Mouse (Mus musculus) midbrain, embryonic 10.5 days (tissue): ENCODE measurements around the gene Prss45. TPM values are rescaled to one million over a fixed set of nuclear protein-coding genes. Genes with fewer than 3 reads are reported as not detected.
"Not testable (repeated sequence)": the region's sequence is repeated elsewhere in the genome, so short reads cannot be mapped to it uniquely, and the experiment has no call there.

Experiments used
- DNase-seq: peaks from one replicate; pipeline ENCODE4 v3.0.0-alpha.2; 2017; ENCODE audit warnings: low spot score
- H3K27ac ChIP-seq: fragments of 300-500 bp; sonication (generic); replicated peaks from 2 replicates; pipeline ENCODE4 v1.5.1; 2016; ENCODE audit warnings: mild to moderate bottlenecking
- H3K27me3 ChIP-seq: fragments of 300-500 bp; sonication (generic); 2 replicates; pipeline ENCODE4 v1.6.1; 2016; ENCODE audit warnings: low read depth, mild to moderate bottlenecking; ENCODE audit not compliant: poor library complexity, severe bottlenecking
- H3K36me3 ChIP-seq: fragments of 300-500 bp; sonication (generic); 2 replicates; pipeline ENCODE4 v1.6.1; 2016; ENCODE audit warnings: mild to moderate bottlenecking, moderate library complexity
- H3K4me1 ChIP-seq: fragments of 300-500 bp; sonication (generic); 2 replicates; pipeline ENCODE4 v1.6.1; 2016
- H3K4me3 ChIP-seq: fragments of 300-500 bp; sonication (generic); 2 replicates; pipeline ENCODE4 v1.5.1; 2016; ENCODE audit warnings: mild to moderate bottlenecking, moderate library complexity
- H3K9me3 ChIP-seq: fragments of 300-500 bp; sonication (generic); replicated peaks from 2 replicates; pipeline ENCODE4 v1.6.1; 2016; ENCODE audit warnings: mild to moderate bottlenecking
- WGBS: fragments of 180-500 bp; shearing (Covaris S2); methylation state at CpG from one replicate; pipeline ENCODE4 v1.1.7; 2016; 5-methylcytosine and 5-hydroxymethylcytosine counted together
- polyA plus RNA-seq: library from polyadenylated mRNA; unstranded; fragments of >200 nt; fragmentation: Nextera tagmentation; extraction: Ambion mirVana; gene quantifications from 2 replicates; pipeline ENCODE4 v1.2.1, GENCODE M21; 2016

Prss45 gene
- not detected in 2 replicates for polyA plus RNA-seq

DNA sequence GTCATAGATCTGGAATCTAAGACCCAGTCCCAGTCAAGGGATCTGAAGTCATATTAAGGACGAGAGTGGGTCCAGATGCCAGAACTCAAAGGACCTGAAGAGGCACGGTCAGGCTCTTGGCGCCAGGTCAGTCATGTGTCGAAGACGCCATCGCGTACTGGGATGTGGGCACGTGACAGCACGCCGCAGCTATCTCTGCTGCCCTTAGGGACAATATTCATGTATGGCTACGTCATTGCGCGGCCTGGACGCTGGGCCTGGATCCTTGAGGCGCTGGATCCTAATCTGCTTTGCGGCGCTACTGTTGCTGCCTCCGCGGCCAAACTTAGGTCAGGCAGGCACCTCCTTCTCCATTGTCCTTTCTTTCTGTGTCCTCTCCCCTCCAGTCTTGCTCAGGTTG is at the start of gene Prss45:
Prss45 (plus strand) TSS at position 178 of the 400 bp plus-strand sequence.
- Histone ChIP-seq H3K27ac (no peak within 1 kb of the TSS), H3K4me1 (peaks cover 15% of the 10 kb centered on the region), H3K4me3 (no peak within 1 kb of the TSS), H3K27me3 (no peaks in the 10 kb centered on the region), H3K36me3 (no peaks in the 10 kb centered on the region), H3K9me3 (no peaks in the 10 kb centered on the region)
- 75% methylated on average over 19 of the region's 19 CpGs for WGBS
- DNase-seq, result no peak

- Histone ChIP-seq H3K36me3 (no peaks in the 10 kb centered on the region), H3K27me3 (no peaks in the 10 kb centered on the region), H3K4me3 (no peak overlapping the region), H3K9me3 (no peaks in the 10 kb centered on the region), H3K27ac (no peak overlapping the region), H3K4me1 (no peaks in the 10 kb centered on the region)
- 92% methylated on average over 3 of the region's 3 CpGs for WGBS
- DNase-seq, result no peak
These were observed 46.2 kb upstream of the Prss45 start for GRCm38 (mm10) chr9:110788169-110788568.

GRCm38 (mm10) chr9:110790462-110790861 is 43.9 kb upstream of the Prss45 start:
- whole genome bisulfite sequencing, result 84% methylated on average over 4 of the region's 4 CpGs
- no peaks in the 10 kb centered on the region for H3K36me3 ChIP-seq
- H3K4me1 ChIP-seq, result no peaks in the 10 kb centered on the region
- no peak overlapping the region for H3K27ac ChIP-seq
- H3K27me3 ChIP-seq, result no peaks in the 10 kb centered on the region
- no peak overlapping the region for H3K4me3 ChIP-seq
- no peaks in the 10 kb centered on the region for H3K9me3 ChIP-seq
- DNase-seq, result no peak

- H3K4me3 ChIP-seq, result no peak overlapping the region
- no peak overlapping the region for H3K27ac ChIP-seq
- no peaks in the 10 kb centered on the region for H3K36me3 ChIP-seq
- no peaks in the 10 kb centered on the region for H3K9me3 ChIP-seq
- no peaks in the 10 kb centered on the region for H3K27me3 ChIP-seq
- DNase-seq, result no peak
- H3K4me1 ChIP-seq, result no peaks in the 10 kb centered on the region
- 82% methylated on average over 10 of the region's 10 CpGs for WGBS
These were observed 37.4 kb upstream of the Prss45 start for GRCm38 (mm10) chr9:110797013-110797412.

GRCm38 (mm10) chr9:110797866-110798265 is 36.5 kb upstream of the Prss45 start, which contains the start of gene Prss42:
TSS of gene Prss42 (plus strand) at chr9:110798166.
- DNase-seq, result no peak
- no peaks in the 10 kb centered on the region for H3K4me1 ChIP-seq
- no peaks in the 10 kb centered on the region for H3K9me3 ChIP-seq
- 92% methylated on average over 14 of the region's 14 CpGs for WGBS
- H3K27ac ChIP-seq, result no peak within 1 kb of the TSS
- H3K36me3 ChIP-seq, result no peaks in the 10 kb centered on the region
- H3K27me3 ChIP-seq, result no peaks in the 10 kb centered on the region
- no peak within 1 kb of the TSS for H3K4me3 ChIP-seq

DNA sequence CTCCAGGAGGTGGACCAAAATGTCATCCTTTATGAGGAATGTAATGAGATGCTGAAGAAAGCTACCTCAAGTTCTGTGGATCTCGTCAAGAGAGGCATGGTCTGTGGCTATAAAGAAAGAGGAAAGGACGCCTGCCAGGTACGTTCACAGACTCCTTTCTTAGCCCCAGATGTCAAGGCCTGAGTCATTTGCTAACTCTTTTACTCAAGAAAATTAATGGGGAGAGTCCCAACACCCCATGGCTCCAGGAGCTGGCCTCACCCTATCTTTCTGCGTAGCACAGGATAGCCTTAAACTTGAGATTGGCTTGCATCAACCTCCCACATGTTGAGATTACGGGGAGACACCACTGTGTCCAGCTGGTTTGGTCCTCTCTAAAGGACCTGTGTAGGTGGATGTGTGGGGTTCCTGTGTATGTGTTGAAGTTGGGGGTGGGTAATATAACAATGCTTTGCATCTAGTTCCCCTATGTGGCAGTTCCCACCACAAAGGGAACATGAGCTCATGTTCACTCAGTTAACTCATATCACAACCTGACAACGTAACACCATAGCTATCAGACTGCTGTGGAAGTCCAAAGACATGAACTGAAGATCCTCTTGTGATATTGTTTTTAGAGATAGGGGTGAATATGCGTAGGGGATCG is 33.4 kb upstream of the Prss45 start:
- H3K36me3 ChIP-seq, result no peaks in the 10 kb centered on the region
- 92% methylated on average over 8 of the region's 8 CpGs for WGBS

GRCm38 (mm10) chr9:110803294-110803693 is 31.1 kb upstream of the Prss45 start:
- Histone ChIP-seq H3K9me3 (no peaks in the 10 kb centered on the region), H3K27me3 (no peaks in the 10 kb centered on the region), H3K36me3 (no peaks in the 10 kb centered on the region), H3K4me3 (no peak overlapping the region), H3K27ac (no peak overlapping the region), H3K4me1 (peaks cover 4% of the 10 kb centered on the region; the same call in 1 of the 2 replicates)
- WGBS, result 80% methylated on average over 4 of the region's 4 CpGs
- no peak for DNase-seq

More for the DNA sequence above, 33.4 kb upstream of the Prss45 start:
- no peak overlapping the region for H3K27ac ChIP-seq
- H3K4me1 ChIP-seq, result peaks cover 4% of the 10 kb centered on the region; the same call in 1 of the 2 replicates
- no peaks in the 10 kb centered on the region for H3K9me3 ChIP-seq
- DNase-seq, result no peak
- H3K27me3 ChIP-seq, result no peaks in the 10 kb centered on the region
- H3K4me3 ChIP-seq, result no peak overlapping the region

DNA sequence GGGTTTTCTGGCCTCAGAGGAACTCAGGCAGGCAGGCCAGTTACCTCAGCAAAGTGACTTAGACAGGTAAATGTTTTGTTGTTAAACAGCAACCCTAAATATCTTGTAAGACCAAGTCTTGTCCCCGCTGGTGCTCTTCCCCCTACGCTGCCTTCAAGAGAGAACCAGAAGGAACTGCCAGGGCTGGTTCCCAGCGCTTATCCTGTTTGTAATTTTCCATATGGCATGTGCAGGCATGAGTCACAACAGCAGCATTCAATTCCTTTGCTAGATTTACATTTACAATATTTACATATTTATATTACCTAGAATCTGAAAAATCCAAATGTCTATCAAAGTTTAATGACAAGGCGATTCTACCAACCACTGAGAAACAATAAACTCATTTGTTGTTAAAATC is 24.3 kb upstream of the Prss45 start:
- Histone ChIP-seq H3K9me3 (no peaks in the 10 kb centered on the region), H3K36me3 (no peaks in the 10 kb centered on the region), H3K27me3 (peaks cover 6% of the 10 kb centered on the region; the same call in 1 of the 2 replicates), H3K4me3 (no peak overlapping the region), H3K4me1 (no peaks in the 10 kb centered on the region), H3K27ac (no peak overlapping the region)
- 91% methylated on average over 4 of the region's 4 CpGs for WGBS
- DNase-seq, result no peak

GRCm38 (mm10) chr9:110813789-110814188 is 20.6 kb upstream of the Prss45 start, which contains the start of gene Prss44:
TSS of gene Prss44 (plus strand) at chr9:110813994.
- WGBS, result 66% methylated on average over 18 of the region's 18 CpGs
- DNase-seq, result no peak
- H3K4me3 ChIP-seq, result no peak within 1 kb of the TSS

GRCm38 (mm10) chr9:110820546-110820945 is 13.8 kb upstream of the Prss45 start:
- not testable (repeated sequence) for H3K4me1 ChIP-seq, H3K9me3 ChIP-seq, H3K4me3 ChIP-seq, H3K27ac ChIP-seq, H3K36me3 ChIP-seq, H3K27me3 ChIP-seq, DNase-seq

More at GRCm38 (mm10) chr9:110813789-110814188, 20.6 kb upstream of the Prss45 start, which contains the start of gene Prss44:
- H3K4me1 ChIP-seq, result no peaks in the 10 kb centered on the region
- peaks cover 6% of the 10 kb centered on the region; the same call in 1 of the 2 replicates for H3K27me3 ChIP-seq
- H3K27ac ChIP-seq, result no peak within 1 kb of the TSS
- H3K36me3 ChIP-seq, result no peaks in the 10 kb centered on the region
- no peaks in the 10 kb centered on the region for H3K9me3 ChIP-seq

GRCm38 (mm10) chr9:110821436-110821835 is 13.0 kb upstream of the Prss45 start:
- Histone ChIP-seq H3K4me3 (no peak overlapping the region), H3K4me1 (no peaks in the 10 kb centered on the region), H3K27ac (no peak overlapping the region), H3K27me3 (no peaks in the 10 kb centered on the region), H3K36me3 (no peaks in the 10 kb centered on the region), H3K9me3 (no peaks in the 10 kb centered on the region)
- DNase-seq, result no peak
- 83% methylated on average over 7 of the region's 7 CpGs for WGBS

DNA sequence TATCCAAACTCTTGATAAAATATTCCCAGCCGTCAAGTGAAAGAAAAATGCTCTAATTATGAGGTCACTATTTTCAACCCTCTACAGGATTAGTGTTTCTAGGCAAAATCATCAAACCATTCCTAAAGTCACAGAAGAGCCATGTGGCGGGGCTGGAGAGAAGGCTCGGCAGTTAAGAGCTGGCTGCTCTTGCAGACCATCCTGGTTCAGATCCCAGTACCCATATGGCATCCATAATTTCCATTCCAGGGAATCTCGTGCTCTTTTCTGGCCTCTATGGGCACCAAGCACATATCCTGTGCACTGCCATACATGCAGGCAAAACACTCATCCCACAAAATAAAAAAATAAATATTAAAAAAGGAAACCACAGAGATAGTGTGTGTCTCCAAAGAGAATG is 9.0 kb upstream of the Prss45 start:
- H3K27me3 ChIP-seq, result no peaks in the 10 kb centered on the region
- H3K9me3 ChIP-seq, result no peaks in the 10 kb centered on the region
- no peaks in the 10 kb centered on the region for H3K36me3 ChIP-seq
- H3K27ac ChIP-seq, result no peak overlapping the region
- no peak overlapping the region for H3K4me3 ChIP-seq
- H3K4me1 ChIP-seq, result no peaks in the 10 kb centered on the region
- 85% methylated on average over 4 of the region's 4 CpGs for WGBS
- DNase-seq, result no peak

DNA sequence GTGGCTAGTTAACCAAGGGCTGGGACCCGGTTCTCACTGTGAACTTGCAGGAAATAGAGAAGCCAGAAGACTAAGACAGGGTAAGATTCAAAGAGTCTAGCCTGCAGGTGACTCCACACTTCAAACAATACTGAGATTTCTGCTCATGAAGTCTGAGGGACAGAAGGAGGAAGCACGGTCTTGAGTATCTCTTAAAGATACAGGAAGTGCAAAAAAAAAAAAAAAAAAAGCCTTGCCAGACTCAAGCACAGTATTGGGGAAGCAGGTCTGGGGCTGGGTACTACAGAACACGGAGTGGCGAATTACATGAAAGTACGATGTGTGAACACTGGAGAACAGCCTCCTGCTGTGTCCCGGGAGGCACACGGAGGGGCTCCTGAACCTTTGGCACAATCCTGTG is 8.6 kb upstream of the Prss45 start:
- H3K27me3 ChIP-seq, result no peaks in the 10 kb centered on the region
- no peak overlapping the region for H3K27ac ChIP-seq
- DNase-seq, result no peak
- H3K4me1 ChIP-seq, result no peaks in the 10 kb centered on the region
- no peak overlapping the region for H3K4me3 ChIP-seq
- 83% methylated on average over 7 of the region's 7 CpGs for WGBS
- H3K36me3 ChIP-seq, result no peaks in the 10 kb centered on the region
- no peaks in the 10 kb centered on the region for H3K9me3 ChIP-seq
